Mouse (Mus musculus): ENCODE measurements around the gene Msi2.

Msi2 gene

DNA sequence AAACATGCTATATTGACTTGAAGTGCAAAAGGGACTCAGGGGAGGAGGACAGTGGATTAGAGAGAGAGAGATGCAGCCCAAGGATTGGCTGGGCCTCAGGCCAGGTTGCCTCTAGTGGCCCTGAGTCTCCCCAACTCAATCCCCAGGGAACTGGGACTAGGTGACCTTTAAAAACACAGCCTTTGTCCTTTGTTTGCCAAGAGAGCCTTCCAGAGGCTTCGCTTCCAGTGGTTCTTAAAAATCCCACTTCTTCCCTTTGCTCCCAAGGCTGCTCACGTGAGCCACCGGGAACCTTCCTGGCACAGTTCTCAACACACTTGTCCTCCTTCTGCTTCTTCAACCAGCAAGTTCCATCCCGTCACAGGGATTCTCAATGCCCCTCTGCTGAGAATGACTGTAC is 159.6 kb downstream of the Msi2 start:
- no peak for DNase-seq

DNA sequence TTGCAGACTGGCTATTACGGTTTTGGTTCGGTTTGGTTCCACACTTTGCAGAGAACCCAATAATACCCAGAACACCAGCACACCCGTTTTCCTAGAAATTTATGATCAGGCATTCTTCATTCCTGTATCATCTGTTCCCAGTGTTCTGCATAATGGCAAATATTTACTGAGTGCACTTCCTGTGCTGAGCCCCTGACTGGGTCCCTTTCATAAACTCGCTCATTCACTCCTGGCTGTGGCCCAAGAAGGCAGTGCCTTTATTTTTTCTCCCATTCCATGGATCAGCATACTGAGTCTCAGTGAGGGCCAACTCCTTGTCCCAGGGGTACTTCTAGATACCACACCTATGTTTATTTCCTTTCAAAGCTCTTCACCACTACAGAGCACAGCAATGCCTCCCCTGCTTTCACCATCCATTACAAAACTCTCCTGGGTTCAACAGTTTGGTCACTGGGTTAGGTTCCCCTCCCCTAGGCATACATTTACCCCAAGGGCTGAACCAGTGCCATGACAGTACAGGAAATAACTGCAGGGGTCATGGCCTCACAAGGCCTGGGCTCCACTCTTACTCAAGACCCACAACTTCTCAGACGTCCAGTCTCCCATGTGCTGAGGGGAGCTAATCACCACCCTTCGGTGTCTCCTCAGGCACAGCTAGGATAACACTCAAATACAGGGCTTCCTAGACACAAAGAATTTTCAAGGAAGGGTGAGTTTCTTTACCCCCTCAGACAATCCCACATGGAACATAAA is 160.3 kb downstream of the Msi2 start:
- peak; percentile 47 for DNase-seq

DNA sequence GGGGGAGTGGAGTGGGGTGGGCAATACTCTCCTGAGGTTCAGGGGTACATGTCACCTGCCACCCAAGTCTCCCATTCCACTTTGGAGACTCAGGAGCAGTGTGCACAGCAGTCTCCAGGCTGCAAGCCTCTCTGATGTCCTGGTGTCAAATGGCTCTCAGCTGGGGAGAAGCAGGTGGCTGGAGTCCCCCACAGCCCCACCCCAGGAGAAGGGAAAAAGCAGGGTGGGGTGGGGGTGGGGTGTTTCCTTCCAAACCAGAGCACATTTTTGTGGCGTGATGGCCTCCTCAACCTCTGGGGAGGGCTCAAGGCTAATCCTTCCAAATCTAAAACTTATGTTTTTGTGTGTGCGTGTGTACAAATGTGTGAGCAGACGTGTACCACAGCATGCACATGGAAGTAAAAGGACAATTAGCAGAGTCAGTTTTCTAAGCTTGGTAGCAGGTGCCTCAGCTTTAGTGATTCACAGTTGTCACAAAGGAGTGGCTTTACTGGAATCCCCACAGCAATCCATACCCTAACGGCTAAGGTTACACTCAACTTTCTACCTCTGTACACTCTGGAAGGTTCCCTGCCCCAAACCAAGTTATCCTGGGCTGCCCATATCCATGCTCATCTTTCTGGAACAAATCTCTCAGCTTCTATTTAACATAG is 161.1 kb downstream of the Msi2 start:
- DNase-seq, result no peak

DNA sequence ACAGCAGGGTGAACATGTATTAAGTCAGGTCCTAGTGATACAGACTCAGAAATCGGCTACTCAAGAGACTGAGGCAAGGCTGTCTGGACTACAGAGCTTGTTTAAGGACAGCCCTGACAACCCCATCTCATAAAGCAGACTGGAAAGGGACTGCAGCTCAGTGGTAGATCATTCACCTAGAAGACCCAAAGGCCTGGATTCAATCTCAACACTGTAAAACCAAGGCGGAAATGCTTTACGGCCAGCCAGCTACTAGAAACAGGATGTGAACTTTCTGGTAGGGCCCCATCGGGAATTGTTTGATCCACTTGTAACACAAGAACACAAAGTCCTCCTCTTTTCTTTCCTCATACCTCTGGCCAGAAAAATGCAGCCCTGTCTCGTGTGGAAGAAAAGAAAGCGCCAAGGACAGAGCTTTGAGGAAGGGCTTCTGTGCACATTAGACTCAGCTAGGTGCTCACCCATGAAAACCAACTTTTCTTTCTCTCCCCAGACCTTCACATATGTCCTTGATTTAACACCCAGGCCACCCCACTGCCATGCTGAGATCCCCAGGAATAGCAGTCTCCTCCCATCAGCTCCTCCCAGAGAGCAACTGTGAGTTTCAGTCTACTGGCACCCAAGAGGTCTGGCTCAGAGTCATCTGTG is 162.3 kb downstream of the Msi2 start:
- DNase-seq, result peak; percentile 47

DNA sequence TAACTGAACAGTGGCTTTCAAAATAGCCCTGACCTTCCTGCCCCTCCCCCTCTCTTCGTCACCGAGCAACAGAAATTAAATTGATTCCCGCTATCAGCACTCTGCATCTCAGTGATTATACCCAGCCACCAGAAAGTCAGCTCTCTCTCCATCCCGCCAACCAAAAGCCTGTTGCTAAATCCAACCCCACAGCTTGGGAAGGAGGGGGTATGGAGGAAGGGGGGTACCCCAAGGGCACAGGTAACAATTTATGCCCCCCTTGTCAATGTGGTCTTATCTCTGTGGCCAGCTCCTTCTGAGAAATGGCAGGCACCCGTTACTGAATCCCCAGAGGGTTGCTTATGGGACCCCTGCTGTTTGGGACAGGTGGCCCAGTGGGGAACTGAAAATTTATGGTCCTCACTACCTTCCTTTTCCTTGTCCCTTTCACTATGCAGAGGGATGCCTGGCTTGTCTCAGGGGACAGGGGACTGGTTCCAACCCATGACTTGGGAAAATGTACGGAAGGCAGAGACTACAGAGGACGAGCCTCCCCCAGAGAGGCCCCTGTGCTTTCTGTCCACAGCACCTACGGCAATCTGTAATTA is 163.0 kb downstream of the Msi2 start:
- no peak for DNase-seq

DNA sequence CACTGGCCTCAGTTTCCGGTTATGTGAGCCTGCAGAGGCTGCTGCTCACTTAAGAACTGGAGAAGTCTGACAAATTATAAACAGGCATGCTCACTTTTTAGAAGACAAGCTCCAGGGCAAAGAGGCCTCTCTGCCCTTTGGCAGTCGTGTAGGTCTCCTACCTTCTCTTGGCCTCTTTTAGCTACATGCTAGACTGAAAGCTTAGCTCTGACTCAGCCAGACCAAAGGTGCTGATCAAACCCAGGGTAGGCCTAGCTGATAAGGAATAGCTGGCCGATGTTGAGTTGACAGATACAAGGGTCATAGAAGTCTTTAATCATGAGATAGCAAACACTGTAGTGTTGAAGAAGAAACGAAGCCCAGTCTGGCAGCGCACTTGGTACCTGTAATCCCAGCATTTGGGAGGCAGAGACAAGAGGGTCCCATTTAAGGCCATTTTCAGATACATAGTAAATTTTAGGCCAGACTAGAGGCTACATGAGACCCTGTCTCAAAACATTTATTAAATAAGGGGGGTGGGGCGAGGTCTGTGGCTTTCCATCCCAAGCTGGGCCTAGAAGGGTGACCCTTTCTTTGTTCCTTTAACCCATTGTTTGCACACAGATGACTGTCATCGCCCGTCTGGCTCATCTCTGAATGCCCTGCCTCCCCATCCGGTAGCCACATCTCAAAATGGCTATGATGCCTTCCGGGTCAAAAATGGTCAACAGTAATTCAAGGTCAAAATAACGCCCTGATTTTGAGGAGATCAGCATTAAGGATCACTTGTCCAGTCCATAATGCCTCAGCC is 164.6 kb downstream of the Msi2 start:
- no peak for DNase-seq

DNA sequence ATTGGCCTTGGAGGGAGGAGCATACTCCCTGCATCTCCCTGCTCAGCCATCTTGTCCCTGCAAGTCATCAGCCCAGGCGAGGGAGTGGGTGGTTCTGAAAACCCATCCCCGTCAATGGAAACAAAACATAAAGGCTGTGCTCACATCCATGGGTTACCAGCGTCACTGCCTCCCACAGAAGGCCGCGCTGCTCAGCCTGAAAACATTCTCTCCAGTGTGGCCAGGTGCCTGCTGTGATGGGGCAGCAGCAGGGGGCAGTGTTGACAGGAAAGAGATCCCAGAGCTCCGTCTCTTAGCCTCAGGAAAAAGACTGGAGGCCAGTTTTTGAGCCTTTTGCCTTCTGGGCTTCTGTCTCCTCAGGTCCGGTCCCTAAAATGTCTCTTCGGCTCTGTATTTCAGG is 165.3 kb downstream of the Msi2 start:
- peak; percentile 84 for DNase-seq

DNA sequence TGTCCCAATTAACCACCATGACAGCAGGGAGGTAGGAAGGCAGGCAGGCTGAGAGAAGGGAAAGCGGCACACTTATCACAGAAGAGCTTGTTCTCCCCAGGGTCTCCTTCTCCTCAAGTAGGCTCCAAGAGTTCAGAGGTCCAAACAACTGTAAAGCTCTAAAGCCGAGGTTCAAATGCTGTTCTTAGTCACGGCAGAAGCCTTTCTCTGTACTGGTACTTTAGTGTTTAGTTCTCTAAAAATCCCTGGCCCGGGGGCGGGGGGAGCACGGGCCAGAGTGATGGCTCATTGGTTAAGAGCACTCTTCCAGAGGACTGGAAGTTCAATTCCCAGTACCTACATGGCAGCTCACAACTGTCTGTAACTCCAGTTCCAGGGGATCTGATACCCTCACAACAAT is 165.9 kb downstream of the Msi2 start:
- DNase-seq, result no peak

DNA sequence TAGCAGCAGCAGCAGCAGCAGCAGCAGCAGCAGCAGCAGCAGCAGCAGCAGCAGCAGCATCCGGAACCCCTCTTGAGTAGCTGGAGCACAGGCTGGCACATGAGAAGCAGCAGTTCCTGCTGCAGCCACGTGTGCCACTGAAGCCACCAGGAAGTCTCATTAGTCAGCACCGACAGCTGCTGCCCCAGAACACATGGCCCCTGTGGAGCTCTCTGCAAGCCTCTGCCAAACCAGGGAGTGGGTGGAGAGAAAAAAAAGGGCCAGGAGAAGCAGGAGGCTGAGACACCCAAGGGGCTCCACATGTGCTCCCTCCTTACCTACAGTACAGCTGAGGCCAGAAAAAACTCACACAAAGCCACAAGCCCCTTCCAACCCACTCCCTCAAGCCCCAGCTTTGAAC is 167.3 kb downstream of the Msi2 start:
- peak; percentile 34 for DNase-seq

DNA sequence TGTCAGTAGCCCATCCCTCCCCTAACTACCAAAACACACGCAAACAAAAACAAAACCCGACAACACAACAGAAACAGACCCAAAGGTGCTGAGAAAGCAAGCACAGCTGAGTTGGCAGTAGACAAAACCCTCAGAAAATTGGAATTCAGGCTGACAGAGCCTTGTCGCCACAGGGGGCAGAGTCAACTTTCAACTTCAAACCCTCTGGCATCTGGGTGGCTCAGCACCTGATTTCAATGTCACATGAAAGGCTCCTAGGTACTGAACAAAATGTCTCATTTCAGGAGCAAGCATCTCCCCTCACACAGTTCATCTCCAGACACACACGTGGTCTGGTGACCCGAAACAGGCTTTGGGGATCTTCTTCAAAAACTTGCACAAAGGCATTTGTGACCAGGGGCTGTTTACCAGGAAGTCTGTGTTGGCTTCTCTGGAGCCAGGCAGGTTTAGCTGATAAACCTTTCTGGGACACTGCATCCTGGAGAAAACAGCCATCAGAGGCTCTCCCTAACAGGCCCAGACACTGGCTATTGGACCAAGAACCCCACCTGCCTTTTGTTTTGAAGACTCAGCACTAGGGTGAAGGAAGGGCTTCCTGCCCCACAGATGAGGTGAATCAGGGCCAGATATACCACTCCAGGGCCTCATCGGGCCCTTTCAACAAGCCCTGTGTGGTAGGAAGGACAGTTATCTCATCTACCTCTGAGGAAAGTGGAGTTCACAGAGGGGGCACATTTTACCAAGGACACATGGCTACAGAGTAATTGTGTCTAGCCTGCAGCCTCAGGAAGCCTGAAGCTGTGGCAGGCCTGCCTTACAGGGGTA is 168.0 kb downstream of the Msi2 start:
- no peak for DNase-seq

DNA sequence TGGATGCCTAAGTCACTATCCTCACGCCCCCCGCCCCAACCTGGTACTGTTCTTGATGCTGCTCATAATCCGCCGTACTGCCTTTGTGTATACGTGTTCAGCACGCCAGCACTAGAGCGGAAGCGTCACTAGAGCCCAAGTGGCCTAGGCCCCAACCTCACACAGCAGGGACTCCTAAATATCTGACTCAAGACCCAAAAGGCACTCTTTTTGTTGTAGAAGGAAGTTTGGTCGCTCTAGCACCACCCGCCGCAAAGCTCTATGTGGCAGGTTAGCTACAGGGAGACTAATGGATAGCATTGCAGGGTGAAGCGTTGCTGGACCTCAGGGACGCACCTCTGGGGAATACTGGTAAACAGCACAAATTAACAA is 168.8 kb downstream of the Msi2 start:
- no peak for DNase-seq

DNA sequence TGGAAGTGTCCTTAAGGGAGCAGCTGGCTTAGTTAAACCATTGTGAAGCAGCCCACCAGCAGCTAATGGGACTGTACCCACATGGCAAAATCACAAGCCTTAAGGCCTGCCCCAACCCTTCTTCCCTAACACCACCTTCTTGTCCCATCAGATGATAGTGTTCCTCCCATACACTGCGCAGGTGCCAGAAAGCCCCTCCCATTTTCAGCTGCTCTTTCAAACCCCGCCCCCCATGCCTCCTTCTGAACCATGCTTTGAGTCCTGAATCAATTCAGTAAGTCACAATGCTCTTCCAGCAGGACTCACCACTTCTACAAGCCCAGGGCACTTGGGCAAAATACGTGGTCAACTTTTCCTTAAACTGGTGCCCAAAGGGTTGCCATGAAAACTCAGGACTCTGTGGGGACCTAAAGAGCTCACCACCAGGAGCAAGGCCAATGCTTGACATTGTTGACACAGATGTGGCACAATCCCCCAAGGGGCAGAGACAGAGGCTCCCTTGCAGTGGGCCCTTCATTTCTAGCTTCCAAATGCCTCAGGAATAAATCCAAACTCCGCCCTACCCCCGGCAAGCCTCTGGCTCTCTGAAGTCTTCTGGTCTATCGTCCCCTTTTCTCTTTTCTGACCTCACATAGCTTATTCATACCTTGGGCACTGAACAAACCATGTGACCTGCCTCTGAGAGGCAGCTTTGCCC is 169.3 kb downstream of the Msi2 start:
- no peak for DNase-seq

DNA sequence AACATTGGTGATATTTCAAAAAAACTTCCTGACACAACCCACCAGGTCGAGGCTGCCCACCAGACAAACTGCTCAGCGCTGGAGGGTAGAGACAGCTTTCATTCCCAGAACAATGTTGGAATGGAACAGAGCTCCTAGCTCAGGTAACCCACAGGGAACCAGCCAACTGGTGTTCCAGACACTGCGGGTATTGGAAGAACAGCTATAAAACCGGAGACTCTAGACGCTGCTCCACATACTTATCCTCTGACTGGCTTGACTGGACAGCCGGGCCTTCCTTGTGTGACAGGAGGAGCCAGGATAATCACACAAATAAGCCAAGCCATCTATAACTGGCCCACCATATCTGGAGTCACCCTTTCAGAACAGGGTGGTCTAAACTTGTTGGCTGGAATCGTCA is 169.9 kb downstream of the Msi2 start:
- no peak for DNase-seq

DNA sequence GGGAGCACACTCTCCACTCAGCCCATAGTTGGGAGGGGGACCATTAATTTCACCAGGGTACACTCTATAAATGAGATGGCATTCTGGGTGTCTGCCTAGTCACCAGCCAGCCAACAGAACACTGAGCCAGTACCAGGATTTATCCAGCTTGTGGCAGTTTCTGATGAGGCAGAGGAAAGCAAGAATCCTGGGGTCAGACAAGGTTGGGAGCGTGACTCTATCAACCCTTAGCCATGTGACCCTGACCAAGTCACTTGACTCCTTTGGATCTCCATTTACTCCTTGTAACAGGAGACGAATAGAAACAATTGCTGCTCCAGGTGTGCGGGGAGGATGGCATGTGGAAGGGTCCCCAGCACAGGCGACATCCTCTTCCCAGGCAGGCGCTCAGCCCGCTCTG is 174.5 kb downstream of the Msi2 start:
- no peak for DNase-seq

DNA sequence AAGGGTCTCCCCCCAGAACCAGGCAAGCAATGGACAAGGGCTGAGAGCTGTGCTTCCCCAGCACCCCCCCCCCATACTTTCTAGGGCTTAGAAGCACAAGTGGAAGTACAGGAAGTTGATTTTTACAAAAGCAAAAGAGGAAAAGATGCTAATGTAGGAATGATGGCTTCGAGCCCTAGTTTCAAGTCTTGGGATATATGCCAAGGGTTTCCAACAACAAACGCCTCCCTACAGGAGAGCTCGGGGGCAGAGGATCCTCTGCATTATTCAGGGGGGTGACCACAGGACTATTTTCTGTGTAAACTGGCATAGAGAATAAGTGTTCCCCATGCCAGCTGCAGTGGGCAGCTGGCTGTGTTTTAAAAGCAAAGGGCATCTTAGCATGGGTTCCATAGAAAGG is 175.5 kb downstream of the Msi2 start:
- DNase-seq, result no peak

DNA sequence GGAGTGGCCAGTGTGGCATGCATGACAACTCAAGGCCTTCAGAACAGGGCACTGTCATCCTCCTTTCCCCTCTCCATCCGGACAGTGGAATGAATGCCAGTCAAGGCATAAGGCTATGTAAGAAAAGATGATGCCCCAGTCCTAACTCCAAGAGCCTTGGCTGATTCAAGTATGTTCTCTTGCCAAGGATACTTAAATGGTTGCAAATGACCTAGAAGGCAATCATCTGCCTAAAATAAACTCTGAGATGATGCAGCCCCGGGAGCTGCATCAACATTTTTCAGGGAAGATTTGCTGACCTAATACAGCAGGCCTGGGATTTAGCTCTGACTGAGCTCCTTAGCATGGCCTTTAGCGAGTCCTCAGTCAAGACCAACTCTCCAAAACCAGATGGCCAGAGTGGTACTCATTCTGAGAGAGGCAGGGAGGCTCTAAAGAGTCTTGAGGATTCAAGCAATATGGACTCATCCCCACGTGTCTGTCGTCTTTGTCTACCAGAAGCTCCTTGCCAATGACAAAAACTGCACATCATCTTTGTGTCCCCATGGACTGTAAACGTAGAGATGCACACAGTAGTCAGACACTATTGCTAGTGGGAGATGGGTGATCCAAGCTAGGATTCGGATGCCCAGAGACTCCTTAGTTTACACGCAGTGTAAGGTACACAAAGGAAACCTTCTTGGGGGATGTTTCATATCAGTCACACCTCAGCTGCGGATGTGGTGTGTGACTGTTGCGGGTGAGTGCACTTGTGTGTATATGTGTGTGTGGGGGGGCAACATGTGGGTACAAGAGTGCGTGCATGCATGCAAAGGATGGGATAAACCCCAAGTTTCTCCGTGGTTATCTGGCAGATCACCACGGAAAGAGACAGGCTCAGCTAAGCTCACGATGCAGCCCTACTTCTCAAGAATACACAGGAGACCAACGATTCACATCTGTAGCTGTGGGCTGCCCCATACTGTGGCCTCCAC is 176.4 kb downstream of the Msi2 start:
- DNase-seq, result no peak

DNA sequence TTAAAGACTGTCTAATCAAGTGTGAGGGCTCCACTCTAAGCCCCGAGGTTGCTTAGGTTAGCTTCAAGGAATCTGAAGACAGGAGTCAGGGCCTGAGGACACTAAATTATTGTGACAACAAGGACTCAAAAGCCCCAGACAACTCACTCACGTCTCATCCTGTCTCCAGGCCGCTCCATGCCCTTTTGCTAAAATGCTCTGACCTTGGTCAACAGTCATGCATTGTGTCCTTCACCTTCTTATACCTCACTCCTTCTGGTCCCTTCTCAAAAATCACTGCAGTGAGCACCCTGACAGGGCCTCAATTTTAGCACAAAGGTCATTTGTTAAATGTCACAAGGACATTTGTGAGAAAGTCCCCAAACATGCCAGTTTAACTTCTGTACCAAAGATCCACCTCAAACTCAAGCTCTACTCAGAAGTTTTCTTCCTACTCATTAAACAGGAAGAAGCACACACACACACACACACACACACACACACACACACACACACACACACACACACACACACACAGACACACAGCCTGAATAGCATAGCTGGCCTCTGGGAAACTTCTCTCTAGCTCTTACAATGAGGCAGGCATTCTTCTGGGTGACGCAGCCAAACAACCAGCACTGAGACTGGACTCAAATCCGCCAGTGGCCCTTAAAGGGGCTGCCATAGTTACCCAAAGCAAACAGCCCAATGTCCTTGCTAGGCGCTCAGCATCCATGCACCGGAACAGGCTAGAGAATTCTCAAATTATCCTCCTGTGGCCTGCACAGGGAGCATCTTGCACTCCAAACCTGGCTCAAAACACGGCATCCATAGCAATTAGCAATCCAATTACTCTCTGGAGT is 178.5 kb downstream of the Msi2 start:
- no peak for DNase-seq

DNA sequence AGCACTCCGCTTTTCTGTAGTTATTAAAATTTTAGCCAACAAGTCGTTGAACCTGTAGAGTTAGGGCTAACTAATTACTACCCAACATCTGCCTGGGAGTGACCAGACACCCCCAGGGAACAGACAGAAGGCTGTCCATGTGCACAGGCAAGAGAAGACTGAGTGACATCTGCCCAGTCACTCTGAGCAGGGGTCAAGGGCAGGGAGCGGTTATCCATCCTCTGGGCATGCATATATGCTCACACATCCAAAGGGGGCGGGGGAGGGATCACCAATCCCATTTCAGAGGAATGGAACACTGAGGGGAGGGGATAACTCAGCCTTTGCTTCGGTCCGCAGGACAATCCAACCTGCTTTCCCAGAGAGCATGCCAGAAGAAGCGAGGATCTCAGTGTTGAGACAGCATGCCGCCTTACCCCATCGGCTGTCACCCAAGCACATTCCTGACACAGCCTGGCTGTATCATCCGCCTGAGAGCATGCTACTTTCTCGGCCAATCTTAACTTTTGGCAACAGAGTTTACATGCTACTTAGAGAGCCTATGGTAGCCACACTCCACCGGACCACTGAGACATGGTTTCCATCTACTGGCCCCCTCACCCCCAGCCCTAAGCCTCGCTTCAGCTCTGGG is 179.5 kb downstream of the Msi2 start:
- DNase-seq, result no peak

DNA sequence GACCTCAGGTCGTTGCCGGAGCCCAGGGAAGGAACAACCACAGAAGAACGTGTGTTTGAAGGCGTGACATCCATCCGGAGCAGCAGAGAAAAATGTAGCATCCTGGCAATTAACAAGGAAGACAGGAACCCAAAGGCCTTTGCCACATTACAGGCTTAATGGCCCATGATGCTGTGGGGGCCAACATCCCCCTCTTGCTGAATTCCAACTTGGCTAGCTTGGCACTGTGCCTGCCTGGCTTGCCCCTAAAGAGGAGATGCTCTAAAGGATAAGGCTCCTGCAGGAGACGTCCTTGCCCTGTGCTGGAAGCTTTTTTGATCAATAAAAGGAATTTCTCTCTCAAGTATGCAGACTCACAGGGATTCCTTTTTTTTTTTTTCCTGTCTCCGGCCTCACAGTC is 181.0 kb downstream of the Msi2 start:
- DNase-seq, result no peak
